Mouse (Mus musculus) adrenal gland, adult 2 months (tissue): Measurements from ENCODE around the gene Vmn1r239-ps. TPM values are rescaled to one million over a fixed set of nuclear protein-coding genes. Genes with fewer than 3 reads are reported as not detected.
A peak's percentile ranks its signal among the peaks of the same experiment; 100 is the strongest.
"Not testable (repeated sequence)": the region's sequence is repeated elsewhere in the genome, so short reads cannot be mapped to it uniquely, and the experiment has no call there.

Experiments used
- DNase-seq: peaks from one replicate; pipeline ENCODE4 v3.0.0; 2021
- long read RNA-seq: library from polyadenylated mRNA; stranded (forward); transcript quantifications from one replicate; pipeline ENCODE4 v2.0.0, GENCODE M21; 2021
- polyA plus RNA-seq: library from polyadenylated mRNA; depleted of rRNA; stranded (reverse); fragments of >200 nt; gene quantifications from 2 replicates; pipeline ENCODE4 v1.2.3, GENCODE M21; 2012; rRNA removed
- total RNA-seq, 2 experiments: library from RNA; stranded (reverse); gene quantifications; 2 replicates each; pipeline ENCODE4 v1.2.3; 2021

Gene Vmn1r239-ps
- not detected for total RNA-seq
- not detected in 2 replicates for polyA plus RNA-seq
- long read RNA-seq: 0 reads

DNA sequence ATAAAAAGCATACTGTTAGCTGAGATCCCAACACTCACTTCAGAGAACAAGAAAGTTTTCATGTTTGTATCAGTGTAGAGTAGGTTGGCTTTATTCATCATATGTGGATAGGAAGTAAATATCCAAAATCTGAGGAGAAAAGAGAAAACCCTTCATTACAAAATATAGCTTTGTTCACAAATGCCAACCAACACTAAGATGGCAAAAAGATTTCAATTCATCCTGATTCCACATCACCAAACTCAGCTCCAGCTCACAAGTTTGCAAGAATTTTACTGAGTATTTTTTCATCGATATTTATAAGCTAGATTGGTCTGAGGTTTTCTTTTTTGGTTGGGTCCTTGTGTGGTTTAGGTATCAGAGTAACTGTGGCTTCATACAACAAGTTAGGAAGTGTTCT, at the start of gene Vmn1r239-ps:
Gene Vmn1r239-ps, minus strand, starts transcription at position 101 of the 400 bp plus-strand sequence.
- not testable (repeated sequence) for DNase-seq

DNA sequence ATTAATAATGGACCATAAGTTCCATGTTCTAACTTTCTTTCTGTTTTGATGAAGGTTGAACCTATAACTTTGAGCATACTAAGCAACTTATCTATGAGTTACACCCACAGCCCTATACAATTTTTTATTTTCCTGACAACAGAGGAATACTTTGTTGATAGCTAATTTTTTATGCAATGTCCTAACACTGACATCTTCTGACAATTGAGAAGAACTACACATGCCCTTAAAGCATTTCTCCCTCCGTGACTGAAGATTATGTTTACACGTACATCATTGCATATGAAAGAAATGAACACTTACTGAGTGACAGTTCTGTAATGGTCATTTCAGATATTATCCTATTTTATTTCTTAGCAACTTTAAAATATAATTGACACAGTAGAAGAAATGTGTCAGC, 36.0 kb upstream of the Vmn1r239-ps start:
- no peak for DNase-seq

DNA sequence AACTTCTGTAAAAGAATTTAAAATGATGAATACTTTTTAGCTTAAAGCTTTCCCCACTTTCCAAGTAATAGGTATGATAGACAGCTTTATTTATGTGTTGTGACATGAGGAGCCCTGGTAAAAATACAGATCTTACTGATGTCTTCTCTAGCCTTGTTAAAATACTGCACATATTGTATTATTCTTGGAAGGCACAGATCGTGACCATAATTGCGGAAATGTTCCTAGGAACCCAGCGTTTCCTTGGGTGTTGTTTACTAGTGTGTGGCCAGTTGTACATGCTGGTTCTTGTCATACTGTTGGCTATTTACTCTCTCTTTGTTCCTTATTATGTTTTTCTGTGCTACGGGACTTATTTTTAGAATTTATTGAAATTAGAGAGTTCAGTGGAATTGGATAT, 10.1 kb downstream of the Vmn1r239-ps start:
- DNase-seq: no peak

DNA sequence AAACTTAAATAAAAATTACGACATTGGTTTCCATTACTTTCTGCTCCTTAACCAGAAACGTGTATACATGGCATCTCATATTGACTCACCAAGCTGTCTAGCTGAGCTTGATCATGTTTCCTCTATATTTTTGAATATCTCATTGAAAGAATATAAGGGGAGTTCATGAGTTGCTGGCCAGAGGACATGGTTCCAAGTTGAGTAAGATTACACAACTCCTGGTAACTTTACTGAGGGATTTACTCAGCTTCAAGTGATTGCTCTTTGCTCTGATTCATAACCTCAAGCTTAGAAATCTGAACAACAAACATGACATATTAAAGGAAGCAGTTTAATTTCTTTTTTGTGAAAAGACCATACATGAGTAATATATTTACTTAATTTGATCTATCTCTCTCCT, 18.1 kb downstream of the Vmn1r239-ps start:
- no peak for DNase-seq

DNA sequence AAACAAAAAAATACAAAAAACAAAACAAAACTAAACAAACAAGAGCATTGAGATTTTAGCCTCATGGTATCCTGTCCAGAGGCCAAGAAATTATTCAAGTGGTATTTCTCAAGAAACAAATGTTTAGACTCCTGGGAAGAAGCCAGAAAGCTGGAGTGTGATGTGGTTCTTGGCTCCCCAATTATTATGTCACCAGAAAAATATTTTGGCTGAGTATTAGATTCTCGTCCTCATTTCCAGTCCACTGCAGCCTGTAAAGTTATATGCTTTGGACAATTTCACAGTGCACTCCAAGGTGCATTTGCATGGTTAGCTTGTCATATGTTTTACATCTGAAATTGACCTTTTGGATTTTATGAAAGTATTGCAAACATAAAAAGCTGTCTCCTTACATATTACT, 23.8 kb downstream of the Vmn1r239-ps start:
- peak; percentile 7 for DNase-seq

DNA sequence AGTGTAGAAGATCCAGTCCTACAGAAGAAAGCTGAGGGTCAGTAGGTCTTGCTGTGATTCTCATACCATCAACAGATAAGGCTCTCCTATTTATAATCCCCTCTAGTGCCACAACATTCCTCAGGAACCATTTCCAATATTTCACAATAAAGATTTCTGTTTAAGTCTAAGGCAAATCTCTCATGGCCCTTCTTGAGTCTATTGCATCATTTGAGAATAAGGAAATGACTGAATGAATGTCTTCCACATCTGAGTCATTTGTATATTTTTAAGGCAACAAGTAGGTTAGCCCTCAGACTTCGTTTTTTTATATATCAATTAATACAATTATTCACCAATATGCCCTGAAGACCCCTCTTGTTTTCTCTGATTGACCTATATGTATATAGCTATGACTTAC, 24.4 kb downstream of the Vmn1r239-ps start, which contains the start of gene Il13ra2:
Gene Il13ra2, minus strand, starts transcription at position 64 of the 400 bp plus-strand sequence.
- no peak for DNase-seq

Other genes starting within 250 kb of the Vmn1r239-ps start
- not detected for gene Il13ra2, start 24.5 kb downstream of the Vmn1r239-ps start, total RNA-seq
- not detected in 2 replicates for gene Il13ra2, start 24.5 kb downstream of the Vmn1r239-ps start, polyA plus RNA-seq
- gene Lrch2, start 100.4 kb upstream of the Vmn1r239-ps start, total RNA-seq: 10 to 100 TPM; 20.6 to 28.4 TPM
- gene Lrch2, start 100.4 kb upstream of the Vmn1r239-ps start, polyA plus RNA-seq: 0.93 and 1.4 TPM in 2 replicates